Mouse (Mus musculus): Measurements from ENCODE around the gene Hes2. TPM values are rescaled to one million over a fixed set of nuclear protein-coding genes. Genes with fewer than 3 reads are reported as not detected.
A peak's percentile ranks its signal among the peaks of the same experiment; 100 is the strongest.

Gene Hes2
- polyA plus RNA-seq, 1 experiment from 2014 or later, result not detected

GRCm38 (mm10) chr4:152151451-152151965 is 7.2 kb upstream of the Hes2 start:
- Histone ChIP-seq H3K9me3 (ENCODE audit: control insufficient read depth, low read length) (no peaks in the 10 kb centered on the region), H3K27me3 (replicated peaks; ENCODE audit: control insufficient read depth, insufficient read depth, low read length) (peaks cover 52% of the 10 kb centered on the region), H3K4me3 (ENCODE audit: low read depth, low read length) (peak overlapping the region; percentile 33), H3K27ac (ENCODE audit: low read depth) (no peak overlapping the region), H3K4me1 (replicated peaks; ENCODE audit: control insufficient read depth, insufficient read depth, low read length) (0 out of 2 replicates have a peak, but pooled peaks cover 3% of the 10 kb centered on the region), H3K36me3 (ENCODE audit: control insufficient read depth, insufficient read depth, low read length) (no peaks in the 10 kb centered on the region), H3K9ac (ENCODE audit: low read length) (no peak overlapping the region), H3K4me2 (ENCODE audit: low read length) (peak overlapping the region; percentile 59)
- DNase-seq (ENCODE audit: low spot score) (no peak), ATAC-seq (replicated peaks; ENCODE audit: low FRiP score, low TSS enrichment, low read depth) (no peak)
- WGBS, result 17% methylated on average over 7 of the region's 7 CpGs

GRCm38 (mm10) chr4:152151966-152152544 is 6.6 kb upstream of the Hes2 start, which contains the start of gene Espn:
Gene Espn, minus strand, starts transcription at chr4:152152371.
- 2% methylated on average over 48 of the region's 57 CpGs for WGBS

GRCm38 (mm10) chr4:152153771-152154177 is 4.9 kb upstream of the Hes2 start:
- Histone ChIP-seq H3K27ac (ENCODE audit: low read depth) (no peak overlapping the region), H3K4me2 (ENCODE audit: low read length) (peak overlapping the region; percentile 29; the same call in 1 of the 2 replicates), H3K4me1 (replicated peaks; ENCODE audit: control insufficient read depth, insufficient read depth, low read length) (peaks cover 9% of the 10 kb centered on the region; the same call in 1 of the 2 replicates), H3K9me3 (ENCODE audit: control insufficient read depth, low read length) (no peaks in the 10 kb centered on the region), H3K36me3 (ENCODE audit: control insufficient read depth, insufficient read depth, low read length) (no peaks in the 10 kb centered on the region), H3K4me3 (ENCODE audit: low read depth, low read length) (no peak overlapping the region), H3K27me3 (replicated peaks; ENCODE audit: control insufficient read depth, insufficient read depth, low read length) (peaks cover 70% of the 10 kb centered on the region), H3K9ac (ENCODE audit: low read length) (no peak overlapping the region)
- ATAC-seq (replicated peaks; ENCODE audit: low FRiP score, low TSS enrichment, low read depth) (peak; percentile 14; the same call in 1 of the 2 replicates), DNase-seq (ENCODE audit: low spot score) (peak; percentile 98)
- WGBS, result 1% methylated on average over 23 of the region's 23 CpGs

More at GRCm38 (mm10) chr4:152151966-152152544, 6.6 kb upstream of the Hes2 start, which contains the start of gene Espn:
- DNase-seq (ENCODE audit: low spot score), result peak; percentile 81
- 0 out of 2 replicates have a peak, but pooled peaks cover 3% of the 10 kb centered on the region for H3K4me1 ChIP-seq (replicated peaks; ENCODE audit: control insufficient read depth, insufficient read depth, low read length)
- peak; percentile 78 for ATAC-seq (replicated peaks; ENCODE audit: low FRiP score, low TSS enrichment, low read depth)
- no peak within 1 kb of the TSS for H3K27ac ChIP-seq (ENCODE audit: low read depth)
- H3K9ac ChIP-seq (ENCODE audit: low read length), result no peak within 1 kb of the TSS
- no peaks in the 10 kb centered on the region for H3K9me3 ChIP-seq (ENCODE audit: control insufficient read depth, low read length)
- H3K27me3 ChIP-seq (replicated peaks; ENCODE audit: control insufficient read depth, insufficient read depth, low read length), result peaks cover 53% of the 10 kb centered on the region
- no peaks in the 10 kb centered on the region for H3K36me3 ChIP-seq (ENCODE audit: control insufficient read depth, insufficient read depth, low read length)
- H3K4me2 ChIP-seq (ENCODE audit: low read length), result peak within 1 kb of the TSS; percentile 59
- peak within 1 kb of the TSS; percentile 33 for H3K4me3 ChIP-seq (ENCODE audit: low read depth, low read length)

- no peak overlapping the region for H3K27ac ChIP-seq (ENCODE audit: low read depth)
- H3K9ac ChIP-seq (ENCODE audit: low read length), result no peak overlapping the region
- H3K36me3 ChIP-seq (ENCODE audit: control insufficient read depth, insufficient read depth, low read length), result no peaks in the 10 kb centered on the region
- H3K27me3 ChIP-seq (replicated peaks; ENCODE audit: control insufficient read depth, insufficient read depth, low read length), result peaks cover 73% of the 10 kb centered on the region
- peaks cover 15% of the 10 kb centered on the region; the same call in 1 of the 2 replicates for H3K4me1 ChIP-seq (replicated peaks; ENCODE audit: control insufficient read depth, insufficient read depth, low read length)
- WGBS, result 72% methylated on average over 4 of the region's 4 CpGs
- no peak for ATAC-seq (replicated peaks; ENCODE audit: low FRiP score, low TSS enrichment, low read depth)
- no peak overlapping the region for H3K4me3 ChIP-seq (ENCODE audit: low read depth, low read length)
- no peak for DNase-seq (ENCODE audit: low spot score)
- H3K9me3 ChIP-seq (ENCODE audit: control insufficient read depth, low read length), result no peaks in the 10 kb centered on the region
- no peak overlapping the region for H3K4me2 ChIP-seq (ENCODE audit: low read length)
Measured at GRCm38 (mm10) chr4:152155019-152155418, 3.6 kb upstream of the Hes2 start.

- Histone ChIP-seq H3K4me1 (replicated peaks; ENCODE audit: control insufficient read depth, insufficient read depth, low read length) (peaks cover 12% of the 10 kb centered on the region; the same call in 1 of the 2 replicates), H3K4me3 (ENCODE audit: low read depth, low read length) (peak overlapping the region; percentile 13; the same call in 1 of the 2 replicates), H3K9ac (ENCODE audit: low read length) (no peak overlapping the region), H3K36me3 (ENCODE audit: control insufficient read depth, insufficient read depth, low read length) (no peaks in the 10 kb centered on the region), H3K27me3 (replicated peaks; ENCODE audit: control insufficient read depth, insufficient read depth, low read length) (peaks cover 70% of the 10 kb centered on the region), H3K4me2 (ENCODE audit: low read length) (peak overlapping the region; percentile 34), H3K9me3 (ENCODE audit: control insufficient read depth, low read length) (no peaks in the 10 kb centered on the region), H3K27ac (ENCODE audit: low read depth) (no peak overlapping the region)
- WGBS, result 18% methylated on average over 21 of the region's 21 CpGs
- peak; percentile 81 for DNase-seq (ENCODE audit: low spot score)
- ATAC-seq (replicated peaks; ENCODE audit: low FRiP score, low TSS enrichment, low read depth), result no peak
Measured at GRCm38 (mm10) chr4:152157779-152158584, 685 bp upstream of the Hes2 start.

GRCm38 (mm10) chr4:152159285-152159678 is 615 bp downstream of the Hes2 start:
- ATAC-seq (replicated peaks; ENCODE audit: low FRiP score, low TSS enrichment, low read depth) (no peak), DNase-seq (ENCODE audit: low spot score) (no peak)
- Histone ChIP-seq H3K4me2 (ENCODE audit: low read length) (0 out of 2 replicates have a peak overlapping the region, but pooled peaks have one; percentile 8), H3K4me1 (replicated peaks; ENCODE audit: control insufficient read depth, insufficient read depth, low read length) (peaks cover 12% of the 10 kb centered on the region; the same call in 1 of the 2 replicates), H3K27ac (ENCODE audit: low read depth) (no peak overlapping the region), H3K9me3 (ENCODE audit: control insufficient read depth, low read length) (no peaks in the 10 kb centered on the region), H3K36me3 (ENCODE audit: control insufficient read depth, insufficient read depth, low read length) (no peaks in the 10 kb centered on the region), H3K27me3 (replicated peaks; ENCODE audit: control insufficient read depth, insufficient read depth, low read length) (peaks cover 62% of the 10 kb centered on the region), H3K4me3 (ENCODE audit: low read depth, low read length) (0 out of 2 replicates have a peak overlapping the region, but pooled peaks have one; percentile 13), H3K9ac (ENCODE audit: low read length) (no peak overlapping the region)
- WGBS, result 2% methylated on average over 19 of the region's 19 CpGs

- Histone ChIP-seq H3K4me2 (ENCODE audit: low read length) (no peak overlapping the region), H3K9me3 (ENCODE audit: control insufficient read depth, low read length) (no peaks in the 10 kb centered on the region), H3K4me1 (replicated peaks; ENCODE audit: control insufficient read depth, insufficient read depth, low read length) (peaks cover 12% of the 10 kb centered on the region; the same call in 1 of the 2 replicates), H3K27ac (ENCODE audit: low read depth) (no peak overlapping the region), H3K36me3 (ENCODE audit: control insufficient read depth, insufficient read depth, low read length) (no peaks in the 10 kb centered on the region), H3K27me3 (replicated peaks; ENCODE audit: control insufficient read depth, insufficient read depth, low read length) (peaks cover 57% of the 10 kb centered on the region), H3K9ac (ENCODE audit: low read length) (no peak overlapping the region), H3K4me3 (ENCODE audit: low read depth, low read length) (no peak overlapping the region)
- DNase-seq (ENCODE audit: low spot score) (no peak), ATAC-seq (replicated peaks; ENCODE audit: low FRiP score, low TSS enrichment, low read depth) (peak; percentile 54; the same call in 1 of the 2 replicates)
- 40% methylated on average over 4 of the region's 4 CpGs for WGBS
Measured at GRCm38 (mm10) chr4:152160748-152161147, 2.1 kb downstream of the Hes2 start.

- 71% methylated on average over 6 of the region's 6 CpGs for WGBS
- H3K27ac ChIP-seq (ENCODE audit: low read depth), result no peak overlapping the region
- no peaks in the 10 kb centered on the region for H3K9me3 ChIP-seq (ENCODE audit: control insufficient read depth, low read length)
- H3K4me2 ChIP-seq (ENCODE audit: low read length), result no peak overlapping the region
- H3K4me3 ChIP-seq (ENCODE audit: low read depth, low read length), result no peak overlapping the region
- H3K36me3 ChIP-seq (ENCODE audit: control insufficient read depth, insufficient read depth, low read length), result no peaks in the 10 kb centered on the region
- DNase-seq (ENCODE audit: low spot score) (no peak), ATAC-seq (replicated peaks; ENCODE audit: low FRiP score, low TSS enrichment, low read depth) (no peak)
- H3K9ac ChIP-seq (ENCODE audit: low read length), result no peak overlapping the region
- peaks cover 12% of the 10 kb centered on the region; the same call in 1 of the 2 replicates for H3K4me1 ChIP-seq (replicated peaks; ENCODE audit: control insufficient read depth, insufficient read depth, low read length)
- H3K27me3 ChIP-seq (replicated peaks; ENCODE audit: control insufficient read depth, insufficient read depth, low read length), result peaks cover 57% of the 10 kb centered on the region
Measured at GRCm38 (mm10) chr4:152161601-152162000, 2.9 kb downstream of the Hes2 start.

Data from intestine, embryonic 14.5 days (tissue).